Mouse (Mus musculus): ENCODE measurements around the gene Ptpn13. TPM values are rescaled to one million over a fixed set of nuclear protein-coding genes. Genes with fewer than 3 reads are reported as not detected.
A peak's percentile ranks its signal among the peaks of the same experiment; 100 is the strongest.

Gene Ptpn13
- 16.0 and 20.1 TPM in 2 replicates for polyA plus RNA-seq (2015; fragmentation: Nextera tagmentation; extraction: Ambion mirVana)

GRCm38 (mm10) chr5:103424678-103425319, at the start of gene Ptpn13:
Gene Ptpn13 (plus strand): TSS chr5:103425192.
- WGBS = under 1% methylated on average over 45 of the region's 55 CpGs
- peak; percentile 83 for ATAC-seq (ENCODE audit: insufficient number of reproducible peaks, low FRiP score, low TSS enrichment, low read depth)
- Histone ChIP-seq H3K9ac (peak within 1 kb of the TSS; percentile 79), H3K4me1 (peaks cover 17% of the 10 kb centered on the region), H3K36me3 (no peaks in the 10 kb centered on the region), H3K27ac (peak within 1 kb of the TSS; percentile 86), H3K27me3 (peaks cover 6% of the 10 kb centered on the region), H3K4me3 (peak within 1 kb of the TSS; percentile 77), H3K4me2 (peak within 1 kb of the TSS; percentile 95), H3K9me3 (no peaks in the 10 kb centered on the region)

DNA sequence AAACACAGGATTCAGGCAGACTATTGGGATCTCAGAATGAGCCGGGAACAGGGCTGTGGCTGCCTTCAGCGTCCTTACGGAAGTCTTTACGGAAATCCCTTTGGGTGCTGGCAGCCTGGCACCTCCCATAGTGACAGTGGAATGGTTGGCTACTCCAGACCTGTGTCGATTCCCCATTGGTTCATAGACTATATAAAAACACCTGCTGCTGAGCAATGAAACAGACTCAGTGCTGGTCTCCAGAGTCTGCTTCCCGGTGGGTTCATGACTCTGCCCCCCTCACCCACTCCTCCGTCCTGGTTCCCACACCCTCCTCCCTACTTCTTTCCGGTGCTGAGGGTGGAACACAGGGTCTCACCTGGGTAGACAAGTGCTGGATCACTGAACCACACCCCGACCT, 49.8 kb upstream of the Ptpn13 start:
- Histone ChIP-seq H3K9ac (no peak overlapping the region), H3K27me3 (no peaks in the 10 kb centered on the region), H3K27ac (no peak overlapping the region), H3K9me3 (no peaks in the 10 kb centered on the region), H3K4me1 (peaks cover 7% of the 10 kb centered on the region), H3K4me3 (no peak overlapping the region), H3K36me3 (no peaks in the 10 kb centered on the region), H3K4me2 (no peak overlapping the region)
- no peak for ATAC-seq (ENCODE audit: insufficient number of reproducible peaks, low FRiP score, low TSS enrichment, low read depth)
- 84% methylated on average over 9 of the region's 9 CpGs for WGBS

GRCm38 (mm10) chr5:103376354-103377295, 48.4 kb upstream of the Ptpn13 start:
- no peaks in the 10 kb centered on the region for H3K27me3 ChIP-seq
- H3K9ac ChIP-seq = no peak overlapping the region
- 0 out of 2 replicates have a peak overlapping the region, but pooled peaks have one; percentile 10 for H3K4me2 ChIP-seq
- WGBS = 52% methylated on average over 17 of the region's 17 CpGs
- H3K4me1 ChIP-seq = peaks cover 7% of the 10 kb centered on the region
- no peak overlapping the region for H3K4me3 ChIP-seq
- no peaks in the 10 kb centered on the region for H3K36me3 ChIP-seq
- H3K9me3 ChIP-seq = no peaks in the 10 kb centered on the region
- H3K27ac ChIP-seq = 0 out of 2 replicates have a peak overlapping the region, but pooled peaks have one; percentile 7
- ATAC-seq (ENCODE audit: insufficient number of reproducible peaks, low FRiP score, low TSS enrichment, low read depth) = no peak

GRCm38 (mm10) chr5:103377493-103378130, 47.4 kb upstream of the Ptpn13 start:
- Histone ChIP-seq H3K27me3 (no peaks in the 10 kb centered on the region), H3K27ac (0 out of 2 replicates have a peak overlapping the region, but pooled peaks have one; percentile 7), H3K36me3 (no peaks in the 10 kb centered on the region), H3K9me3 (no peaks in the 10 kb centered on the region), H3K4me1 (peaks cover 7% of the 10 kb centered on the region), H3K4me2 (no peak overlapping the region), H3K9ac (no peak overlapping the region), H3K4me3 (no peak overlapping the region)
- ATAC-seq (ENCODE audit: insufficient number of reproducible peaks, low FRiP score, low TSS enrichment, low read depth) = no peak
- 58% methylated on average over 12 of the region's 12 CpGs for WGBS

DNA sequence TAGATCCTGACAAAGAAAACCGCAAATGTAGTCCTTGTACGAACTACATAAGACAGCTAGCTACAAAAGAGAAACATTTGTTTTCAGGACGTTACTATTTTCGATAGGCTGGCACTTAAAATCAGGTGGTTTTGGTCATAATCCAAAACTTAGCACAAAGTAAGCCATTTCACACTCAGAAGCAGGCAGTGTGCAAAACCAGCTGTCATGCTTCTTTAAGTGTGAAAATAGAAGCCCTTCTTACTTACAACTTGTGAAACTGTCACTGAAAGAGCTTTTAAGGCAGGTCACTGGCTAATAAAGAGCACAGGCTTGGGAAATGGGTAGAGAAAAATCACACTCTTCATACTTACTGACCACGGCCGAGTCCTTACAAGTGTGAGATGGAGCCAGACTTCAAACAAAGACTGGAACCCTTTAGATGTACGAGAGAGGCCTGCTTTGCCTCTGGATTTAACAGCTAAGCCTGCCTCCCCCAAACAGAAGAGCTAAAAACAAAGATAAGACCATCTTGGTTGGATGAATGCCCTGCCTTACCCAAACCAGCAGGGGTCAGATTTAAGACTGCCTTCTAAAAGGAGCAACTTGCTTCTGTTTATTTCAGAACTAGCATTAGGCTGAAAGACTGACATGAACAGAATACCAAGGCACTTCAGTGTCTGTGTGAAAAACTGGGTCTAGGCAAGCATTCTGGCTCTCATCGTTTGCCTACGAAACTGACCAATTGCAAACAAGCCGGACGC, 44.0 kb upstream of the Ptpn13 start:
- Histone ChIP-seq H3K4me2 (no peak overlapping the region), H3K27me3 (no peaks in the 10 kb centered on the region), H3K4me3 (no peak overlapping the region), H3K36me3 (no peaks in the 10 kb centered on the region), H3K9ac (no peak overlapping the region), H3K4me1 (peaks cover 7% of the 10 kb centered on the region), H3K9me3 (no peaks in the 10 kb centered on the region), H3K27ac (no peak overlapping the region)
- WGBS = 65% methylated on average over 11 of the region's 11 CpGs
- no peak for ATAC-seq (ENCODE audit: insufficient number of reproducible peaks, low FRiP score, low TSS enrichment, low read depth)

DNA sequence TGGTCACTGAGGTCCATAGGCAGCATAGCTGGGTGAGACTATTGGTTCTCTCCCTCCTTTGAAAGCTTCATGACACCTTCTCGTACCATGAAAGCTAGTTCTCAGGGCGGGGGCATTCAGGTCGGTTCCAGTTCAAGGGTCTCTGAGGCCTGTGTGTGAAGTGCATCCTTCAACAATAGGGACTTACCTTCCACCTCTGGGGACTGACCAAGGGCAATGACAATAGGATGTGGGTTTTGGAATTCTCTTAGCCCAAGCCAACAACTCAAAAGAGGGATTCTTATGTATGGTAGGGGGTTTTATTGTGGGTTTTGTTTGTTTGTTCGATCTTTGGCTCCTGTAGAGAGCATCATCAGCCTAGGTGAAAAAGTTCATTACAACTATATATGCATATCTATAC, 42.0 kb upstream of the Ptpn13 start:
- Histone ChIP-seq H3K4me1 (peaks cover 12% of the 10 kb centered on the region), H3K4me3 (no peak overlapping the region), H3K9ac (no peak overlapping the region), H3K9me3 (no peaks in the 10 kb centered on the region), H3K4me2 (no peak overlapping the region), H3K27ac (no peak overlapping the region), H3K36me3 (no peaks in the 10 kb centered on the region), H3K27me3 (no peaks in the 10 kb centered on the region)
- ATAC-seq (ENCODE audit: insufficient number of reproducible peaks, low FRiP score, low TSS enrichment, low read depth) = no peak
- 91% methylated on average over 4 of the region's 4 CpGs for WGBS

- Histone ChIP-seq H3K9me3 (no peaks in the 10 kb centered on the region), H3K27me3 (no peaks in the 10 kb centered on the region), H3K4me3 (no peak overlapping the region), H3K27ac (no peak overlapping the region), H3K4me2 (no peak overlapping the region), H3K36me3 (no peaks in the 10 kb centered on the region), H3K4me1 (peaks cover 14% of the 10 kb centered on the region), H3K9ac (no peak overlapping the region)
- no peak for ATAC-seq (ENCODE audit: insufficient number of reproducible peaks, low FRiP score, low TSS enrichment, low read depth)
- WGBS = 73% methylated on average over 7 of the region's 7 CpGs
These were observed 41.0 kb upstream of the Ptpn13 start for GRCm38 (mm10) chr5:103384021-103384420.

DNA sequence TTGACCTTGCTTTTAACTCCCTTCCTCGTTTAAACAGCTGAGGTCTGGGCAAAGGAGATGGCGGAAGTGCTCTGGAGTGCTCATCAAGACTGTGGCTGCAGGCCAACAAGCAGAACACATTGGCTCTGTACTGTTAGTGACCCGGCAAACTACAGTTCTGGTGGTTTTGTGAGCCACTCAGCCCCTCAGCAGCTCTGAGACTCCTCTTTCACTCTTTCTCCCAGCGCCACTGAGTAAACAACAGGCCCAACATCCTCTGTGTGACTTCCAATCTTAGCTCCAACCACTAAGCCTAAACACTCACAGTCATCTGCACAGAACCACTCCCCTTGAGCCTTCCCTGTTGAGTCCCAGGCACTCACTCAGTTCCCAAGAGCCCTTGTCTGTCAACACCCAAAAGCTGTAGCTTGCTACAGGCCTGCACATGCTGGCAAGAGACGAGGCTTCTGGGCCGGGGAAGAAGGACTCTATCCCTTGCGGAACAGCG, 37.4 kb upstream of the Ptpn13 start:
- peak; percentile 63; the same call in 1 of the 2 replicates for ATAC-seq (ENCODE audit: insufficient number of reproducible peaks, low FRiP score, low TSS enrichment, low read depth)
- Histone ChIP-seq H3K4me3 (no peak overlapping the region), H3K9me3 (no peaks in the 10 kb centered on the region), H3K27me3 (no peaks in the 10 kb centered on the region), H3K27ac (peak overlapping the region; percentile 44; the same call in 1 of the 2 replicates), H3K4me2 (no peak overlapping the region), H3K9ac (no peak overlapping the region), H3K4me1 (peaks cover 14% of the 10 kb centered on the region), H3K36me3 (no peaks in the 10 kb centered on the region)
- 34% methylated on average over 8 of the region's 8 CpGs for WGBS

DNA sequence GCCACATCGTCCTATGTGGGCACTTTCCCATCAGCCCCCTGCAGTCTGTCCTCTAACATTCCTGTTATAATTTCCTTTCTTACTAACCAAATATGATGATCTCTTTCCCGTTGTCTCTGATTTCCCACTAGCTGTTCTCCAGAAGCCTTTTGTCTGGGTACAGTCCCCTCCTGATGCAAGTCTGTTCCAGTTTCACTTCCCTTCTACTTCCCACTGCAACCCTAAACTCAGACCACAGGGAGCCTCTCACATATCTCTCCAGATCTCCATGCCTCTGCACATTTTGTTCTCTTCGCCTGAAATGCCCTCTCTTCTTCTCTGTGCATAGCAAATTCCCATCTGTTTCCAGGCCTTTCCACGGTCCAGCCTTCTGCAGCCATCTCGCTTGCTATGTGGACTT, 35.6 kb upstream of the Ptpn13 start:
- no peak overlapping the region for H3K9ac ChIP-seq

DNA sequence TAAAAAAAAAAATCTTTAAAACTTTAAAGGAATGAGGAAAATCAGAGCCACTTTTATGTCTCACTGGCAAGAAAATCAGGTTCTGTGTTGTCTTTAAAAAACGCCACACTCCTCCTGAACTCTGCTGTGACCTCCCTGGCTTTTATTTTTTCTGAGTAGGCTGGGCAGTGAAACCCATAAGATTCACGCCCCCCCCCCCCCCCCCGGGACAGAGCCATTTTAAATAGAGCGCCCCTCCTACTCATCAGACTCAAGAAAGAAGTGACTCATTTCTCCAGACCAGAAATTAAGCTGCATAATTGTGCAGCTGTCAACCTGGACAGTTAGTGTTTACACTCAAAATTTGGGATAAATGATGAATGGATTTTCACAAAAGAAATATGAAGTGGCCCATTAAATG, 31.8 kb upstream of the Ptpn13 start:
- Histone ChIP-seq H3K4me2 (no peak overlapping the region), H3K27ac (no peak overlapping the region), H3K4me1 (peaks cover 2% of the 10 kb centered on the region; the same call in 1 of the 2 replicates), H3K36me3 (no peaks in the 10 kb centered on the region), H3K4me3 (no peak overlapping the region), H3K9ac (no peak overlapping the region), H3K9me3 (no peaks in the 10 kb centered on the region), H3K27me3 (no peaks in the 10 kb centered on the region)
- 15% methylated on average over 4 of the region's 4 CpGs for WGBS
- ATAC-seq (ENCODE audit: insufficient number of reproducible peaks, low FRiP score, low TSS enrichment, low read depth) = no peak

More for the DNA sequence above, 35.6 kb upstream of the Ptpn13 start:
- no peak overlapping the region for H3K4me3 ChIP-seq
- H3K36me3 ChIP-seq = no peaks in the 10 kb centered on the region
- WGBS = 74% methylated on average over 5 of the region's 5 CpGs
- peaks cover 16% of the 10 kb centered on the region for H3K4me1 ChIP-seq
- no peak for ATAC-seq (ENCODE audit: insufficient number of reproducible peaks, low FRiP score, low TSS enrichment, low read depth)
- no peaks in the 10 kb centered on the region for H3K9me3 ChIP-seq
- no peaks in the 10 kb centered on the region for H3K27me3 ChIP-seq
- H3K27ac ChIP-seq = no peak overlapping the region
- H3K4me2 ChIP-seq = no peak overlapping the region

GRCm38 (mm10) chr5:103393752-103394151, 31.2 kb upstream of the Ptpn13 start:
- Histone ChIP-seq H3K9ac (no peak overlapping the region), H3K27me3 (no peaks in the 10 kb centered on the region), H3K9me3 (no peaks in the 10 kb centered on the region), H3K27ac (0 out of 2 replicates have a peak overlapping the region, but pooled peaks have one; percentile 18), H3K36me3 (no peaks in the 10 kb centered on the region), H3K4me1 (peaks cover 2% of the 10 kb centered on the region; the same call in 1 of the 2 replicates), H3K4me3 (no peak overlapping the region), H3K4me2 (no peak overlapping the region)
- no peak for ATAC-seq (ENCODE audit: insufficient number of reproducible peaks, low FRiP score, low TSS enrichment, low read depth)
- WGBS = 47% methylated on average over 16 of the region's 16 CpGs

Data from limb, embryonic 15.5 days (tissue).